Mouse (Mus musculus): Measurements from ENCODE around the gene Rbm17. TPM values are rescaled to one million over a fixed set of nuclear protein-coding genes. Genes with fewer than 3 reads are reported as not detected.
"Not testable (repeated sequence)": the region's sequence is repeated elsewhere in the genome, so short reads cannot be mapped to it uniquely, and the experiment has no call there.

The Rbm17 gene
- total and polyA plus RNA-seq, 3 experiments = 32.3 to 67.5 (median 53.2) TPM

DNA sequence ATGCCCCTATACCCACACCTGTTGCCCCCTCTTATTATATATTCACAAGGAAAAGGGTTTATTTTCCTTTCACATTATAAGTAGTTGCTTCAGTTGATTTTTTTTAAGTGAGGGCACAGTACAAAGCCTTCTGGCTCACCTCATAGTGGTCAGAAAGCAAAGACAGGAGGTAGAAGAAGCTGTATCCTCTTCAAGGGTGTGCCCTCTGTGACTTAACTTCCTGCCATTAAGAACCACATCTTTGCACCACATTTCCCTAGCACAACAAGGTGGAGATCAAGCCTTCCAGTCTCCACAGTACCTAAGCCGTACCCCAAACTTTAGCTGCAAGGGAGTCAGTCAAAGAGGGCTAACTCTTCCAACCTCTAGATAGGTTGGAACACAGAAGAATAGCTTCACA, 61.8 kb downstream of the Rbm17 start:
- Histone ChIP-seq H3K4me1 (ENCODE audit: control insufficient read depth, insufficient read depth, low read length) (no peaks in the 10 kb centered on the region), H3K79me2 (replicated peaks; ENCODE audit: control insufficient read depth, insufficient read depth, low read length) (no peaks in the 10 kb centered on the region), H3K4me3 (no peak overlapping the region), H3K9ac (ENCODE audit: low read depth, low read length) (no peak overlapping the region), H3K36me3 (ENCODE audit: control insufficient read depth, insufficient read depth, low read length) (no peaks in the 10 kb centered on the region), H3K27ac (no peak overlapping the region), H3K27me3 (ENCODE audit: control insufficient read depth, insufficient read depth, low read length) (no peaks in the 10 kb centered on the region)
- no peak for DNase-seq
- intact Hi-C loops (cut with DNase I) = loop anchor here (1.0 to 2.0 kb wide), 2 partner anchors 39 to 211 kb away; no protein-coding TSS in a partner anchor
- TF ChIP-seq CTCF (IDR thresholded peaks at IDR 0.05) (no peak), EP300 (IDR thresholded peaks at IDR 0.05; ENCODE audit: insufficient read depth, low read depth, low read length) (no peak), POLR2A (IDR thresholded peaks at IDR 0.05; ENCODE audit: insufficient read depth, low read depth, low read length) (no peak)
- WGBS = 100% methylated on average over 1 of the region's 1 CpGs

DNA sequence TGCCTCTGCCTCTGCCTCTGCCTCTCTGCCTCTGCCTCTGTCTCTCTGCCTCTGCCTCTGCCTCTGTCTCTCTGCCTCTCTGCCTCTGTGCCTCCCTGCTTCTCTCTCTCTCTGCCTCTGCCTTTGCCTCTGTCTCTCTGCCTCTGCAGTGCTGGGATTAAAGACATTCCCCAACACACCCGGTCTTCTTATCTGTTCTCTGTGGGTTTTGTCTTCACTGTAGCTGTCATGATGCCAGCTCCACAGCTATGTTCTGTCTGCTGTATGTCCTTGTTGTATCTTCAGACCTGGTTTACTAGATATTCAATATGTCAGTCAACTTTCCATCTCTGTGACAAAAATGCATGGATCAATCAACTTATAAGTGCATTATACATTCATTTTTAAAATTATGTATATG, 62.4 kb downstream of the Rbm17 start:
- H3K4me3 ChIP-seq; H3K36me3 ChIP-seq (ENCODE audit: control insufficient read depth, insufficient read depth, low read length); DNase-seq; H3K79me2 ChIP-seq (replicated peaks; ENCODE audit: control insufficient read depth, insufficient read depth, low read length); H3K27ac ChIP-seq; H3K27me3 ChIP-seq (ENCODE audit: control insufficient read depth, insufficient read depth, low read length); H3K9ac ChIP-seq (ENCODE audit: low read depth, low read length); H3K4me1 ChIP-seq (ENCODE audit: control insufficient read depth, insufficient read depth, low read length); intact Hi-C loops (cut with DNase I): not testable (repeated sequence)
- WGBS = 17% methylated on average over 1 of the region's 1 CpGs

DNA sequence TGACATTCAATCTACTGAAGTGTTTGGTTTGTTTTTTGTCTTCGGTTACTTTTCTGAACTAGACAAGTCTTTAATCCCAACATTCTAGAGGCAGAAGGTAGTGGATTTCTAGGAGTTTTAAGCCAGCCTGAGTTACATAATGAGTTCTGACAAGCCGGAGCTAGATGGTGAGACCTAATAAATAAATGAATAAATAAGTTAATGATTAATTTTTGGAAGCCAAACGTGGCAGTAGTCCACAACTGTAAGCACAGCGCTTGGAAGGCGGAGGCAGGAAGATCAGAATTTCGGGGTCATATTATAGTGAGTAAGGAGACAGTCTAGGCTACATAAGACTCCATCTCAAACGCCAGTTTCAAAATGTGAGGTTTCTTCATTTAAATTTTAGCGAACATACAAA, 68.0 kb downstream of the Rbm17 start:
- intact Hi-C loops (cut with DNase I) = loop anchor here (1.0 to 5.0 kb wide), 2 partner anchors 34 to 109 kb away; no protein-coding TSS in a partner anchor
- H3K27me3 ChIP-seq (ENCODE audit: control insufficient read depth, insufficient read depth, low read length) = no peaks in the 10 kb centered on the region
- WGBS = 70% methylated on average over 8 of the region's 8 CpGs

More for the DNA sequence above, 68.0 kb downstream of the Rbm17 start:
- H3K36me3 ChIP-seq (ENCODE audit: control insufficient read depth, insufficient read depth, low read length) = no peaks in the 10 kb centered on the region
- peaks cover 4% of the 10 kb centered on the region for H3K4me1 ChIP-seq (ENCODE audit: control insufficient read depth, insufficient read depth, low read length)
- H3K27ac ChIP-seq = peak overlapping the region; percentile 83
- H3K4me3 ChIP-seq = peak overlapping the region; percentile 66
- DNase-seq = no peak
- no peaks in the 10 kb centered on the region for H3K79me2 ChIP-seq (replicated peaks; ENCODE audit: control insufficient read depth, insufficient read depth, low read length)
- no peak for TF ChIP-seq POLR2A (IDR thresholded peaks at IDR 0.05; ENCODE audit: insufficient read depth, low read depth, low read length)
- TF ChIP-seq CTCF (IDR thresholded peaks at IDR 0.05) = no peak
- TF ChIP-seq EP300 (IDR thresholded peaks at IDR 0.05; ENCODE audit: insufficient read depth, low read depth, low read length) = no peak
- no peak overlapping the region for H3K9ac ChIP-seq (ENCODE audit: low read depth, low read length)

Other genes with a start within 250 kb of the Rbm17 start
- 10 to 100 TPM in 1 of 2 experiments, 1 to 10 TPM in 1; 9.0 to 12.1 TPM for gene Pfkfb3, start 50.1 kb downstream of the Rbm17 start, total RNA-seq (2021)
- 13.1 and 14.3 TPM in 2 replicates for gene Pfkfb3, start 50.1 kb downstream of the Rbm17 start, polyA plus RNA-seq (2012; rRNA removed)
- gene Gm17490, start 22.1 kb upstream of the Rbm17 start, total RNA-seq (2021) = not detected
- gene Gm17490, start 22.1 kb upstream of the Rbm17 start, polyA plus RNA-seq (2012; rRNA removed) = not detected in 2 replicates
- gene Il2ra, start 38.7 kb upstream of the Rbm17 start, total RNA-seq (2021) = under 1 TPM; 0.80 to 0.81 TPM
- 0.78 and 0.97 TPM in 2 replicates for gene Il2ra, start 38.7 kb upstream of the Rbm17 start, polyA plus RNA-seq (2012; rRNA removed)
- 10 to 100 TPM; 24.4 to 31.2 TPM for gene Il15ra, start 101.1 kb upstream of the Rbm17 start, total RNA-seq (2021)
- gene Il15ra, start 101.1 kb upstream of the Rbm17 start, polyA plus RNA-seq (2012; rRNA removed) = 35.3 and 51.4 TPM in 2 replicates
- 10 to 100 TPM; 68.0 to 70.4 TPM for gene Fbh1, start 173.4 kb upstream of the Rbm17 start, total RNA-seq (2021)
- 42.3 and 65.1 TPM in 2 replicates for gene Fbh1, start 173.4 kb upstream of the Rbm17 start, polyA plus RNA-seq (2012; rRNA removed)
- 10 to 100 TPM; 16.6 TPM for gene Ankrd16, start 173.7 kb upstream of the Rbm17 start, total RNA-seq (2021)
- gene Ankrd16, start 173.7 kb upstream of the Rbm17 start, polyA plus RNA-seq (2012; rRNA removed) = 27.9 and 30.6 TPM in 2 replicates

All from heart, adult 2 months (tissue).